13 mouse cellular contexts compared by ENCODE assay signal in the genomic region with DNA sequence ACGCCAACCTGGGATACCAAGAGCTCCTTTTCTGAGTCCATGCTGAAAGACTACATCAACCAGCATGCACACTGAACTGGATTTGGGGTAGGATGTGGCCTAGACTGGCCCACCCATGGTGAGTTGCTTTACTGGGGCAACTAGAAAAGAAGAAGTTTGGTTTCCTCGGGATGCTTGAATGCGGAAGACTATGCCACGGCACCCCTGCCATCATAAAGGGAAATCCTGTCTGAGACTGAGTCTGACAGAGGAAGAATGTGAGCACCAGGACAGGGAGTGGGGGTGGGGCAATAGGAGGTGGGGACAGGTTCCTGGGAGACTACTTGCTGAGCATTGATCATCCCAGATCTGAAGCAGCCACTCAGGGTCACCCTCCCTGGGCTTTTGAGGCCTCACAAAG. TPM values are rescaled to one million over a fixed set of nuclear protein-coding genes. Genes with fewer than 3 reads are reported as not detected.
DNase-seq lines count a peak whose midpoint lies in the region; ATAC-seq and TF ChIP-seq lines count a peak whose summit lies in the region.
"Had no signal": no experiment of that assay in that cellular context is flagged by ENCODE, and none has a peak within 500 bp of the region (broad histone marks: within the 10 kb centered on the region; RNA-seq: fewer than 3 reads in every experiment).

No protein-coding gene starts in this region.

- no peak overlapping the region for H3K9ac ChIP-seq in forebrain, embryonic 16.5 days (replicated peaks; ENCODE audit: low read depth, low read length)
- H3K9ac ChIP-seq: lung, embryonic 15.5 days; neural tube, embryonic 12.5 days had no signal

- no peaks in the 10 kb centered on the region for H3K27me3 ChIP-seq in forebrain, embryonic 16.5 days (replicated peaks; ENCODE audit: control insufficient read depth, insufficient read depth, low read length)
- H3K27me3 ChIP-seq: lung, embryonic 15.5 days; neural tube, embryonic 12.5 days had no signal

- no peak for TF ChIP-seq POLR2A in bone marrow macrophage, adult 2 months (IDR thresholded peaks at IDR 0.05; ENCODE audit: borderline replicate concordance, low read depth, low read length)

- peak overlapping the region; percentile 83 for H3K27ac ChIP-seq in layer of hippocampus, adult 2 months
- H3K27ac ChIP-seq in bone marrow macrophage, adult 2 months (ENCODE audit: insufficient read depth, low read depth, low read length), result peak overlapping the region; percentile 87
- H3K27ac ChIP-seq in forebrain, embryonic 16.5 days (ENCODE audit: low read length), result peak overlapping the region; percentile 24
- H3K27ac ChIP-seq: neural tube, embryonic 12.5 days had no signal

- peaks cover 33% of the 10 kb centered on the region for H3K4me1 ChIP-seq in bone marrow macrophage, adult 2 months (ENCODE audit: control insufficient read depth, insufficient read depth, low read length)
- H3K4me1 ChIP-seq in forebrain, embryonic 16.5 days (replicated peaks; ENCODE audit: control insufficient read depth, insufficient read depth, low read length), result peaks cover 49% of the 10 kb centered on the region

- no peak for ATAC-seq in forebrain, embryonic 16.5 days

- no peak overlapping the region for H3K4me2 ChIP-seq in forebrain, embryonic 16.5 days (ENCODE audit: low read length)
- H3K4me2 ChIP-seq: lung, embryonic 15.5 days had no signal

- 65% methylated on average over 4 of the region's 4 CpGs for whole genome bisulfite sequencing in forebrain, embryonic 16.5 days

- no peak overlapping the region for H3K4me3 ChIP-seq in layer of hippocampus, adult 2 months
- no peak overlapping the region for H3K4me3 ChIP-seq in bone marrow macrophage, adult 2 months (ENCODE audit: insufficient read depth, low read length)
- H3K4me3 ChIP-seq in forebrain, embryonic 16.5 days (replicated peaks; ENCODE audit: low read length), result no peak overlapping the region
- H3K4me3 ChIP-seq: lung, embryonic 15.5 days; neural tube, embryonic 12.5 days had no signal

- peak; percentile 93 for DNase-seq in heart, adult 11 months
- DNase-seq in heart, postnatal 25 days (ENCODE audit: low spot score), result no peak
- no peak for DNase-seq in layer of hippocampus, adult 2 months (ENCODE audit: low spot score in 2 of 2)
- DNase-seq in layer of hippocampus, postnatal 36 days, result no peak
- DNase-seq in cerebellum, postnatal 25 days, result no peak
- no peak for DNase-seq in left cerebral cortex, adult 8-10 months (ENCODE audit: low spot score in 2 of 2)
- DNase-seq: adrenal gland, adult 8-10 months; right cerebral cortex, postnatal 4 days; thymus, adult 18-20 months had no signal

- intact Hi-C loops in heart, postnatal 25 days (cut with DNase I), result loop anchor here (5.0 kb wide), 1 partner anchor 57 kb away; no protein-coding TSS in a partner anchor

- H3K36me3 ChIP-seq in forebrain, embryonic 16.5 days (ENCODE audit: control insufficient read depth, insufficient read depth), result peaks cover 3% of the 10 kb centered on the region; the same call in 1 of the 2 replicates
- H3K36me3 ChIP-seq: lung, embryonic 15.5 days; neural tube, embryonic 12.5 days had no signal

- no peaks in the 10 kb centered on the region for H3K9me3 ChIP-seq in forebrain, embryonic 16.5 days (ENCODE audit: control insufficient read depth, low read length)
- H3K9me3 ChIP-seq: lung, embryonic 15.5 days; neural tube, embryonic 12.5 days had no signal

- TF ChIP-seq CTCF in layer of hippocampus, adult 2 months (conservative IDR thresholded peaks at IDR 0.05), result no peak
- TF ChIP-seq CTCF in bone marrow macrophage, adult 2 months (IDR thresholded peaks at IDR 0.05; ENCODE audit: low read depth, low read length), result no peak

RNA-seq across cellular contexts. Expression of gene Acvr1, which starts 32.6 kb away (rescaled TPM):
- total RNA-seq in heart, postnatal 25 days (2021), result 10 to 100 TPM; 16.0 to 19.5 TPM
- total RNA-seq in layer of hippocampus, adult 2 months (2021), result 10 to 100 TPM; 46.0 to 48.2 TPM
- 10 to 100 TPM; 46.4 to 50.5 TPM for total RNA-seq in layer of hippocampus, postnatal 36 days (2021)
- 11.2 and 14.2 TPM in 2 replicates for polyA plus RNA-seq in bone marrow macrophage, adult 2 months (2012; ENCODE audit: insufficient read depth, insufficient read length, missing spikeins)
- 7.4 and 9.8 TPM in 2 replicates for polyA plus RNA-seq in forebrain, embryonic 16.5 days (2015; fragmentation: Nextera tagmentation; extraction: Ambion mirVana)
- 10 to 100 TPM; 31.4 to 37.6 (median 32.6) TPM for total RNA-seq in left cerebral cortex, adult 8-10 months (2022)

RNA-seq across cellular contexts. Expression of gene Upp2, which starts 32.7 kb away (rescaled TPM):
- total RNA-seq in heart, postnatal 25 days (2021), result 1 to 10 TPM; 3.1 to 3.8 TPM
- 10 to 100 TPM; 32.7 to 38.5 TPM for total RNA-seq in layer of hippocampus, adult 2 months (2021)
- 10 to 100 TPM; 32.0 to 35.9 TPM for total RNA-seq in layer of hippocampus, postnatal 36 days (2021)
- polyA plus RNA-seq in bone marrow macrophage, adult 2 months (2012; ENCODE audit: insufficient read depth, insufficient read length, missing spikeins), result 3.5 and 6.7 TPM in 2 replicates
- polyA plus RNA-seq in forebrain, embryonic 16.5 days (2015; fragmentation: Nextera tagmentation; extraction: Ambion mirVana), result 11.7 and 16.8 TPM in 2 replicates
- total RNA-seq in left cerebral cortex, adult 8-10 months (2022), result 10 to 100 TPM; 29.5 to 35.7 (median 33.4) TPM

Comparison
In these comparisons a context has a peak if more than half of its experiments do, and no peak if none do; other contexts are left out.
1. H3K27ac ChIP-seq: peak in every context shown above with its lines; median percentile 87 in bone marrow macrophage, adult 2 months; 83 in layer of hippocampus, adult 2 months; 24 in forebrain, embryonic 16.5 days.
2. RNA of gene Upp2, which starts 32.7 kb away (total RNA-seq): 32.7 to 38.5 TPM in layer of hippocampus, adult 2 months, 32.0 to 35.9 TPM in layer of hippocampus, postnatal 36 days and 29.5 to 35.7 TPM in left cerebral cortex, adult 8-10 months; 3.1 to 3.8 TPM in heart, postnatal 25 days; every median in the first group is over 4 times any median in the second.